Mouse (Mus musculus): ENCODE measurements at regions not wholly inside any gene's neighbourhood (a gene's known extent, or its start where the extent isn't known, plus 50 kb on each side); places are given as distances from the start of the nearest gene placed in this dataset.
A peak's percentile ranks its signal among the peaks of the same experiment; 100 is the strongest.

GRCm38 (mm10) chrX:99291423-99291963 lies 155.6 kb downstream of the Efnb1 start:
- peak; percentile 17 for DNase-seq (ENCODE audit: low spot score)

GRCm38 (mm10) chrX:99287988-99288387 lies 152.1 kb downstream of the Efnb1 start:
- DNase-seq (ENCODE audit: low spot score): no peak

- DNase-seq (ENCODE audit: low spot score): no peak
Observed at GRCm38 (mm10) chrX:99286876-99287275, 150.9 kb downstream of the Efnb1 start.

- DNase-seq (ENCODE audit: low spot score): peak; percentile 16
Observed at GRCm38 (mm10) chrX:99285611-99286010, 149.7 kb downstream of the Efnb1 start.

- DNase-seq (ENCODE audit: low spot score): no peak
Observed at GRCm38 (mm10) chrX:99280991-99281390, 145.1 kb downstream of the Efnb1 start.

- no peak for DNase-seq (ENCODE audit: low spot score)
Observed at GRCm38 (mm10) chrX:99280543-99280942, 144.6 kb downstream of the Efnb1 start.

- DNase-seq (ENCODE audit: low spot score): no peak
Observed at GRCm38 (mm10) chrX:99275536-99275935, 139.6 kb downstream of the Efnb1 start.

GRCm38 (mm10) chrX:99271908-99272307 lies 136.0 kb downstream of the Efnb1 start:
- no peak for DNase-seq (ENCODE audit: low spot score)

GRCm38 (mm10) chrX:99249038-99249607 lies 113.2 kb downstream of the Efnb1 start:
- DNase-seq (ENCODE audit: low spot score): no peak

GRCm38 (mm10) chrX:99248181-99248580 lies 112.3 kb downstream of the Efnb1 start:
- no peak for DNase-seq (ENCODE audit: low spot score)

- DNase-seq (ENCODE audit: low spot score): no peak
Observed at GRCm38 (mm10) chrX:99246704-99247103, 110.8 kb downstream of the Efnb1 start.

GRCm38 (mm10) chrX:99246051-99246450 lies 110.1 kb downstream of the Efnb1 start:
- no peak for DNase-seq (ENCODE audit: low spot score)

GRCm38 (mm10) chrX:99245541-99245940 lies 109.6 kb downstream of the Efnb1 start:
- no peak for DNase-seq (ENCODE audit: low spot score)

GRCm38 (mm10) chrX:99243251-99243650 lies 107.3 kb downstream of the Efnb1 start:
- no peak for DNase-seq (ENCODE audit: low spot score)

GRCm38 (mm10) chrX:99241684-99242118 lies 105.8 kb downstream of the Efnb1 start:
- no peak for DNase-seq (ENCODE audit: low spot score)

- DNase-seq (ENCODE audit: low spot score): no peak
Observed at GRCm38 (mm10) chrX:99233035-99233434, 97.1 kb downstream of the Efnb1 start.

- no peak for DNase-seq (ENCODE audit: low spot score)
Observed at GRCm38 (mm10) chrX:99232331-99232730, 96.4 kb downstream of the Efnb1 start.

GRCm38 (mm10) chrX:99225111-99225752 lies 89.3 kb downstream of the Efnb1 start:
- no peak for DNase-seq (ENCODE audit: low spot score)

GRCm38 (mm10) chrX:99222017-99222416 lies 86.1 kb downstream of the Efnb1 start:
- no peak for DNase-seq (ENCODE audit: low spot score)

GRCm38 (mm10) chrX:99220674-99221455 lies 84.9 kb downstream of the Efnb1 start:
- DNase-seq (ENCODE audit: low spot score): no peak

- DNase-seq (ENCODE audit: low spot score): no peak
Observed at GRCm38 (mm10) chrX:99218213-99218612, 82.3 kb downstream of the Efnb1 start.

GRCm38 (mm10) chrX:99216633-99217459 lies 80.9 kb downstream of the Efnb1 start:
- peak; percentile 19 for DNase-seq (ENCODE audit: low spot score)

All from urinary bladder, postnatal 25 days (tissue).